Mouse (Mus musculus) hindbrain, embryonic 13.5 days (tissue): ENCODE data around the gene Thoc3. TPM values are rescaled to one million over a fixed set of nuclear protein-coding genes. Genes with fewer than 3 reads are reported as not detected.

Experiments used
- ATAC-seq: fragments of 200-750 bp; cut with Nextera tagmentation; 2 replicates; pipeline ENCODE4 v1.8.0; 2017; ENCODE audit warnings: moderate TSS enrichment; ENCODE audit not compliant: low FRiP score
- H3K27ac ChIP-seq: fragments of 300-500 bp; sonication (generic); 2 replicates; pipeline ENCODE4 v1.5.1; 2015; ENCODE audit warnings: inconsistent platforms, mild to moderate bottlenecking, moderate library complexity
- H3K27me3 ChIP-seq: fragments of 300-500 bp; sonication (generic); 2 replicates; pipeline ENCODE4 v1.6.1; 2015; ENCODE audit warnings: mild to moderate bottlenecking, inconsistent platforms
- H3K36me3 ChIP-seq: fragments of 300-500 bp; sonication (generic); 2 replicates; pipeline ENCODE4 v1.6.1; 2015; ENCODE audit warnings: mild to moderate bottlenecking, inconsistent platforms
- H3K4me1 ChIP-seq: fragments of 300-500 bp; sonication (generic); replicated peaks from 2 replicates; pipeline ENCODE4 v1.6.1; 2015; ENCODE audit warnings: inconsistent platforms
- H3K4me2 ChIP-seq: fragments of 300-500 bp; sonication (generic); 2 replicates; pipeline ENCODE4 v1.6.1; 2015; ENCODE audit warnings: inconsistent platforms, mild to moderate bottlenecking, moderate library complexity
- H3K4me3 ChIP-seq: fragments of 300-500 bp; sonication (generic); 2 replicates; pipeline ENCODE4 v1.5.1; 2015; ENCODE audit warnings: mild to moderate bottlenecking, inconsistent platforms
- H3K9ac ChIP-seq: fragments of 300-500 bp; sonication (generic); 2 replicates; pipeline ENCODE4 v1.6.1; 2015; ENCODE audit warnings: mild to moderate bottlenecking, inconsistent platforms
- H3K9me3 ChIP-seq: fragments of 300-500 bp; sonication (generic); 2 replicates; pipeline ENCODE4 v1.6.1; 2016; ENCODE audit warnings: inconsistent platforms
- WGBS: fragments of 180-500 bp; shearing (Covaris S2); methylation state at CpG from one replicate; pipeline ENCODE4 v1.1.7; 2015; 5-methylcytosine and 5-hydroxymethylcytosine counted together
- polyA plus RNA-seq: library from polyadenylated mRNA; unstranded; fragments of >200 nt; fragmentation: Nextera tagmentation; extraction: Ambion mirVana; gene quantifications from 2 replicates; pipeline ENCODE4 v1.2.1, GENCODE M21; 2015

Thoc3 gene
- polyA plus RNA-seq, 1 experiment from 2014 or later: 94.5 TPM

GRCm38 (mm10) chr13:54437083-54437482 is 31.6 kb downstream of the Thoc3 start:
- no peak overlapping the region for H3K4me3 ChIP-seq
- no peak overlapping the region for H3K9ac ChIP-seq
- no peak overlapping the region for H3K27ac ChIP-seq
- no peaks in the 10 kb centered on the region for H3K27me3 ChIP-seq
- H3K36me3 ChIP-seq: no peaks in the 10 kb centered on the region
- H3K4me2 ChIP-seq: no peak overlapping the region
- H3K9me3 ChIP-seq: no peaks in the 10 kb centered on the region
- 91% methylated on average over 6 of the region's 6 CpGs for WGBS
- no peaks in the 10 kb centered on the region for H3K4me1 ChIP-seq
- no peak for ATAC-seq

GRCm38 (mm10) chr13:54436666-54437065 is 32.0 kb downstream of the Thoc3 start:
- H3K9ac ChIP-seq: no peak overlapping the region
- no peaks in the 10 kb centered on the region for H3K36me3 ChIP-seq
- no peaks in the 10 kb centered on the region for H3K27me3 ChIP-seq
- H3K4me2 ChIP-seq: no peak overlapping the region
- no peaks in the 10 kb centered on the region for H3K9me3 ChIP-seq
- ATAC-seq: no peak
- WGBS: 81% methylated on average over 5 of the region's 5 CpGs
- H3K4me1 ChIP-seq: no peaks in the 10 kb centered on the region
- H3K4me3 ChIP-seq: no peak overlapping the region
- H3K27ac ChIP-seq: no peak overlapping the region

- H3K4me3 ChIP-seq: no peak overlapping the region
- no peaks in the 10 kb centered on the region for H3K4me1 ChIP-seq
- H3K9me3 ChIP-seq: no peaks in the 10 kb centered on the region
- 86% methylated on average over 9 of the region's 9 CpGs for whole genome bisulfite sequencing
- H3K27ac ChIP-seq: no peak overlapping the region
- ATAC-seq: no peak
- no peak overlapping the region for H3K9ac ChIP-seq
- no peaks in the 10 kb centered on the region for H3K36me3 ChIP-seq
- H3K27me3 ChIP-seq: no peaks in the 10 kb centered on the region
- no peak overlapping the region for H3K4me2 ChIP-seq
Observed at GRCm38 (mm10) chr13:54431161-54431560, 37.5 kb downstream of the Thoc3 start.

GRCm38 (mm10) chr13:54430051-54430450 is 38.6 kb downstream of the Thoc3 start:
- Histone ChIP-seq H3K27me3 (no peaks in the 10 kb centered on the region), H3K9me3 (no peaks in the 10 kb centered on the region), H3K27ac (no peak overlapping the region), H3K4me2 (no peak overlapping the region), H3K9ac (no peak overlapping the region), H3K4me3 (no peak overlapping the region), H3K4me1 (peaks cover 5% of the 10 kb centered on the region), H3K36me3 (no peaks in the 10 kb centered on the region)
- WGBS: 63% methylated on average over 2 of the region's 2 CpGs
- no peak for ATAC-seq

- no peak for ATAC-seq
- WGBS: 79% methylated on average over 3 of the region's 3 CpGs
- Histone ChIP-seq H3K4me1 (peaks cover 13% of the 10 kb centered on the region), H3K9me3 (no peaks in the 10 kb centered on the region), H3K4me2 (no peak overlapping the region), H3K9ac (no peak overlapping the region), H3K27me3 (no peaks in the 10 kb centered on the region), H3K36me3 (no peaks in the 10 kb centered on the region), H3K27ac (no peak overlapping the region), H3K4me3 (no peak overlapping the region)
Observed at GRCm38 (mm10) chr13:54428771-54429170, 39.9 kb downstream of the Thoc3 start.

- no peak for ATAC-seq
- H3K27me3 ChIP-seq: no peaks in the 10 kb centered on the region
- no peaks in the 10 kb centered on the region for H3K36me3 ChIP-seq
- no peaks in the 10 kb centered on the region for H3K9me3 ChIP-seq
- no peak overlapping the region for H3K4me2 ChIP-seq
- H3K4me3 ChIP-seq: no peak overlapping the region
- 78% methylated on average over 10 of the region's 10 CpGs for WGBS
- H3K9ac ChIP-seq: no peak overlapping the region
- H3K27ac ChIP-seq: no peak overlapping the region
- peaks cover 13% of the 10 kb centered on the region for H3K4me1 ChIP-seq
Observed at GRCm38 (mm10) chr13:54426781-54427655, 41.6 kb downstream of the Thoc3 start.

- peak; percentile 63 for ATAC-seq
Observed at GRCm38 (mm10) chr13:54425269-54425668, 43.4 kb downstream of the Thoc3 start.

GRCm38 (mm10) chr13:54420226-54420625 is 48.4 kb downstream of the Thoc3 start:
- H3K4me2 ChIP-seq: no peak overlapping the region
- no peaks in the 10 kb centered on the region for H3K27me3 ChIP-seq
- no peaks in the 10 kb centered on the region for H3K36me3 ChIP-seq
- no peak overlapping the region for H3K4me3 ChIP-seq
- ATAC-seq: no peak
- no peak overlapping the region; the same call in 1 of the 2 replicates for H3K9ac ChIP-seq
- H3K27ac ChIP-seq: no peak overlapping the region
- WGBS: 57% methylated on average over 12 of the region's 12 CpGs
- H3K9me3 ChIP-seq: no peaks in the 10 kb centered on the region
- H3K4me1 ChIP-seq: peaks cover 29% of the 10 kb centered on the region

More at GRCm38 (mm10) chr13:54425269-54425668, 43.4 kb downstream of the Thoc3 start:
- Histone ChIP-seq H3K9me3 (no peaks in the 10 kb centered on the region), H3K27ac (peak overlapping the region; percentile 45), H3K4me2 (no peak overlapping the region), H3K4me3 (no peak overlapping the region), H3K27me3 (no peaks in the 10 kb centered on the region), H3K9ac (no peak overlapping the region), H3K4me1 (peaks cover 13% of the 10 kb centered on the region), H3K36me3 (no peaks in the 10 kb centered on the region)
- whole genome bisulfite sequencing: 42% methylated on average over 2 of the region's 2 CpGs

- Histone ChIP-seq H3K27ac (peak overlapping the region; percentile 81), H3K9me3 (no peaks in the 10 kb centered on the region), H3K4me3 (no peak overlapping the region), H3K36me3 (no peaks in the 10 kb centered on the region), H3K4me1 (peaks cover 20% of the 10 kb centered on the region), H3K27me3 (no peaks in the 10 kb centered on the region), H3K9ac (no peak overlapping the region), H3K4me2 (no peak overlapping the region)
- peak; percentile 71 for ATAC-seq
- 58% methylated on average over 10 of the region's 10 CpGs for WGBS
Observed at GRCm38 (mm10) chr13:54418781-54419327, 49.8 kb downstream of the Thoc3 start.

- no peak for ATAC-seq
- no peaks in the 10 kb centered on the region for H3K36me3 ChIP-seq
- H3K9ac ChIP-seq: no peak overlapping the region
- peaks cover 3% of the 10 kb centered on the region; the same call in 1 of the 2 replicates for H3K27me3 ChIP-seq
- peaks cover 31% of the 10 kb centered on the region for H3K4me1 ChIP-seq
- WGBS: 95% methylated on average over 4 of the region's 4 CpGs
- no peak overlapping the region for H3K4me2 ChIP-seq
- H3K27ac ChIP-seq: no peak overlapping the region
- no peak overlapping the region for H3K4me3 ChIP-seq
- H3K9me3 ChIP-seq: no peaks in the 10 kb centered on the region
Observed at GRCm38 (mm10) chr13:54415059-54415458, 53.6 kb downstream of the Thoc3 start.

GRCm38 (mm10) chr13:54412721-54413120 is 55.9 kb downstream of the Thoc3 start:
- Histone ChIP-seq H3K36me3 (no peaks in the 10 kb centered on the region), H3K4me2 (no peak overlapping the region), H3K9ac (no peak overlapping the region), H3K4me1 (peaks cover 14% of the 10 kb centered on the region), H3K9me3 (no peaks in the 10 kb centered on the region), H3K27me3 (peaks cover 6% of the 10 kb centered on the region; the same call in 1 of the 2 replicates), H3K4me3 (no peak overlapping the region), H3K27ac (peak overlapping the region; percentile 36; the same call in 1 of the 2 replicates)
- ATAC-seq: no peak
- WGBS: 89% methylated on average over 4 of the region's 4 CpGs

GRCm38 (mm10) chr13:54412236-54412635 is 56.4 kb downstream of the Thoc3 start:
- Histone ChIP-seq H3K4me2 (no peak overlapping the region), H3K9me3 (no peaks in the 10 kb centered on the region), H3K4me3 (no peak overlapping the region), H3K27me3 (peaks cover 6% of the 10 kb centered on the region; the same call in 1 of the 2 replicates), H3K27ac (peak overlapping the region; percentile 36; the same call in 1 of the 2 replicates), H3K4me1 (peaks cover 14% of the 10 kb centered on the region), H3K36me3 (no peaks in the 10 kb centered on the region), H3K9ac (no peak overlapping the region)
- ATAC-seq: 0 out of 2 replicates have a peak, but pooled peaks have one; percentile 39
- WGBS: 15% methylated on average over 7 of the region's 7 CpGs
